Mouse (Mus musculus) right cerebral cortex, adult 2 months (tissue): ENCODE data around the gene Olfr799.

Source experiments
- DNase-seq, 2 experiments: peaks; one replicate each; pipeline ENCODE4 v3.0.0; 2021 to 2022; ENCODE audit warnings: low spot score in 2 of 2

The Olfr799 gene

GRCm38 (mm10) chr10:129637184-129637583, at the start of gene Olfr799:
Gene Olfr799 (plus strand): TSS chr10:129637484.
- DNase-seq = no peak

DNA sequence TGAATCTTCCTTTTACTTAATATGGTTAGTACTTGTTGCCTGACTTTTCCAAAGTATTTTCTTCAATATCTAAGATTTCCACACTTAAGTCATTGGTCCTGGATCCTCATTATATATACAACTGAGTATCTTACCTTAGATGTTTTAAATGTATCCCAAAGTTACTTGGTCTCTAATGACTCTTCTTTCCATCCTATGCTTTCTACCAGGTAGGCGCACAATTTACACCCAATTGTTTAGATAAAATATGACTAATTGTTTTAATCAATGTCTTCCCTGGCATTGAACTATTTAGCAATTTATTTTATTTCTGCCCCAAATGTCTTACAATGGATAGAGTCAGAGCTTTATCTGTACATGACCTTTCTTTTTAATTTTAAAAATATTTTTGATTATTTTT, 24.8 kb upstream of the Olfr799 start, which contains the start of gene Olfr796:
Gene Olfr796 (minus strand): TSS at position 101 of the 400 bp plus-strand sequence.
- no peak for DNase-seq

DNA sequence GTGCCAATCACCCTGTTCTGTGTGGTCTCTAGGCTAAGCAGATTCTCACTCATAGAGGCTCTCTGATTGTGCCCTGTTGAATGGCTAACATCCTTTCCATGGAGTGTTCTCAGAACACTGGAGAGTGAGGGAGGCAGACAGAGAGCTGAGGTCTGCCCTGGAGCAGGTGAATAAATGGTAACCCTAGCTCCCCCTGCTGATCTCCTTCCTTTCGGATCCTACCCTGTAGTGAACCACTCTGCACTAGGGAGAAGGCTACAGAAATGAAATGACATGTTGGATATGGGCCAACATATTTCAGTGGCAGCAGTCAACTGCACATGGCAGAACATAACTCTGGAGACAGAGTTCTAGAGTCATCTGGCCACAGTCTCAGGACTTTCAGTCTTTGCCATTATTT, 15.6 kb upstream of the Olfr799 start:
- DNase-seq = no peak

- DNase-seq = no peak
These were observed 14.0 kb upstream of the Olfr799 start for GRCm38 (mm10) chr10:129623251-129623650.

DNA sequence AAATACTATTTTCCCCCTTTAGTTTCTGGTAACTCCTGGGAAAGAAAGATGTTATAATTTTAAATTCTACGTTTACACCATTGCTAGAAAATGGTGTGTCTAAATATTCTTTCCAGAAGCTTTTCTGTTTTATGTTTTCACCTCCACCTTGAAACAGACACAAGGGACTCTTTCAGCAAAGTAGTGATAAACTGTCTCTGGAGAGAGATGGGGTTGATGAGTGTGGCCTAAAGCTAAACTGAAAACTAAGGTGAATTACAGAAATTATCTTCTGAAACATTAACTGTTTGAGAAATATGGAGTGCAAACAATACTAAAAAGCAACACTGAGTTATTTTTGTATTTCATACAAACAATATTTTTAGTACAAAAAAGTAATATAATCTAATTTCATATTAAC, 9.4 kb upstream of the Olfr799 start, which contains the start of gene Olfr798:
Gene Olfr798 (minus strand): TSS at position 101 of the 400 bp plus-strand sequence.
- no peak for DNase-seq

- DNase-seq = no peak
These were observed 14.5 kb downstream of the Olfr799 start for GRCm38 (mm10) chr10:129651763-129652162.

GRCm38 (mm10) chr10:129657394-129657793, 20.1 kb downstream of the Olfr799 start, which contains the start of gene Olfr800:
Gene Olfr800 (plus strand): TSS chr10:129657694.
- DNase-seq = no peak

DNA sequence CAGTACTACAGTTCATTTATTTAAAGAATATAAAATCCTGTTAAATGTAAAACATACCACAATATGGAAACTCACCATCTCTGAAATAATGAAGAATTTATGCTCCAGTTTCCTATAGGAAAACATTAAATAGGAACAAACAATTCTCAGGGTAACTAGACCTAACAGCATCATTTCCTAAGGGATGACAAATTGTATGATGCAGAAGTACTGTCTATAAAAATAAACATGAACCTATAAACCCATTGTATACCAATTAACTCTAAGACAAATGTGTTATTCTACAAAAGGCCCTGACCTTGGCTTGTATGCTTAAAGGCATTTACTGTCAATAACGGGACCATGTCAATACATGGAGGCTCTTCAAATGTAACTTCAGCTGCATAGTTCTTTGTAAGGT, 36.5 kb downstream of the Olfr799 start, which contains the start of gene Olfr801:
Gene Olfr801 (minus strand): TSS at position 101 of the 400 bp plus-strand sequence.
- DNase-seq = no peak

- no peak for DNase-seq
These were observed 50.8 kb downstream of the Olfr799 start, which contains the start of gene Olfr802 for GRCm38 (mm10) chr10:129688069-129688468. Gene Olfr802 (minus strand): TSS chr10:129688169.

- no peak for DNase-seq
These were observed 56.9 kb downstream of the Olfr799 start, which contains the start of gene Olfr803 for GRCm38 (mm10) chr10:129694186-129694585. Gene Olfr803 (minus strand): TSS chr10:129694286.
